Mouse (Mus musculus): Measurements from ENCODE around the gene Gucy2c. TPM values are rescaled to one million over a fixed set of nuclear protein-coding genes. Genes with fewer than 3 reads are reported as not detected.

Gene Gucy2c
- polyA plus RNA-seq, 1 experiment from 2014 or later: 0.14 TPM

- Histone ChIP-seq H3K36me3 (replicated peaks; ENCODE audit: control insufficient read depth, insufficient read depth, low read depth, low read length) (no peaks in the 10 kb centered on the region), H3K4me2 (ENCODE audit: low read depth, low read length) (no peak overlapping the region), H3K4me1 (ENCODE audit: control insufficient read depth, insufficient read depth, low read length) (no peaks in the 10 kb centered on the region), H3K27me3 (ENCODE audit: control insufficient read depth, insufficient read depth, low read length) (no peaks in the 10 kb centered on the region), H3K9me3 (replicated peaks; ENCODE audit: control insufficient read depth, low read length) (no peaks in the 10 kb centered on the region), H3K9ac (replicated peaks; ENCODE audit: low read length) (no peak overlapping the region), H3K27ac (replicated peaks; ENCODE audit: low read depth, low read length) (no peak overlapping the region), H3K4me3 (ENCODE audit: low read depth, low read length) (no peak overlapping the region)
- 83% methylated on average over 5 of the region's 5 CpGs for WGBS
- ATAC-seq (replicated peaks; ENCODE audit: insufficient number of reproducible peaks, low FRiP score, low TSS enrichment, low read depth) (no peak), DNase-seq (ENCODE audit: low spot score) (no peak)
Observed at GRCm38 (mm10) chr6:136745586-136745985, 36.0 kb downstream of the Gucy2c start.

GRCm38 (mm10) chr6:136743729-136744128 is 37.8 kb downstream of the Gucy2c start:
- ATAC-seq (replicated peaks; ENCODE audit: insufficient number of reproducible peaks, low FRiP score, low TSS enrichment, low read depth) (no peak), DNase-seq (ENCODE audit: low spot score) (no peak)
- no peaks in the 10 kb centered on the region for H3K36me3 ChIP-seq (replicated peaks; ENCODE audit: control insufficient read depth, insufficient read depth, low read depth, low read length)
- no peak overlapping the region for H3K4me2 ChIP-seq (ENCODE audit: low read depth, low read length)
- no peaks in the 10 kb centered on the region for H3K27me3 ChIP-seq (ENCODE audit: control insufficient read depth, insufficient read depth, low read length)
- H3K9ac ChIP-seq (replicated peaks; ENCODE audit: low read length): no peak overlapping the region
- no peaks in the 10 kb centered on the region for H3K9me3 ChIP-seq (replicated peaks; ENCODE audit: control insufficient read depth, low read length)
- 82% methylated on average over 7 of the region's 7 CpGs for WGBS
- no peak overlapping the region for H3K4me3 ChIP-seq (ENCODE audit: low read depth, low read length)
- H3K4me1 ChIP-seq (ENCODE audit: control insufficient read depth, insufficient read depth, low read length): no peaks in the 10 kb centered on the region
- H3K27ac ChIP-seq (replicated peaks; ENCODE audit: low read depth, low read length): no peak overlapping the region

DNA sequence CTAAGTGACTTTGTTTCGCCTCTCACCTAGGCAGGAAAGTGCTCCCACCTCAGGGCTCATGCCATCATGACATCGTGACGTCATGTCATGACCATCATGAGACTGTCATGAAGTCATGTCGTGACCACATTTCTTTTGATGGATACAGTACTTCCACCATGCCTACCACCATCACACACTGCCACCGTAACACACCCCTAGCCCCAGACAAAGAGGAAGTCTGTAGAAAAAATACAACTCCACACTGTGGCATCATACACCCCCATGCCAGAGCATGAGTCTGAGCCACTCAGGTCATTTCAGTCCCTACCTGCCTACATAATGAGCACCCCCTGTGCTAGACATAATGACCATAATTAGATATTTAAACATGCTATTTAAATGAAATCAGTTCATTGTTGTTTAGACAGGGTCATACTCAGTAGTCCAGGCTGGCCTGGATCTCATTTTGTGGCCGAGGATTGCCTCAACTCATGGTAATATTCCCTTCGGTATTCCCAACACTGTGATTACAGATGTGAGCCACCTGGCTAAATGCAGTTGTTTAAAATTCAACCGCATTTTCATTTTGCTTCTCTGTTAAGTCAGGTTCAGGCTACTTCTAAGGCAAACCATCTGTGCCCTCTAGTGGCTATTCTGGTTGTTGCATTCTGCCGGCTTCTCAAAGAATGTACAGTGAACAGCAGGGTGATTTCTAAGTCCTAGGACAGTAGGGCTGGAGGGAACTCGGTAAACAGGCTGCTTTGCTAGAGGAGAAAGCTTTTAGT is 39.0 kb downstream of the Gucy2c start:
- no peaks in the 10 kb centered on the region for H3K36me3 ChIP-seq (replicated peaks; ENCODE audit: control insufficient read depth, insufficient read depth, low read depth, low read length)
- H3K4me3 ChIP-seq (ENCODE audit: low read depth, low read length): no peak overlapping the region
- H3K9me3 ChIP-seq (replicated peaks; ENCODE audit: control insufficient read depth, low read length): no peaks in the 10 kb centered on the region
- no peak overlapping the region for H3K9ac ChIP-seq (replicated peaks; ENCODE audit: low read length)
- WGBS: 33% methylated on average over 10 of the region's 10 CpGs
- H3K27me3 ChIP-seq (ENCODE audit: control insufficient read depth, insufficient read depth, low read length): no peaks in the 10 kb centered on the region
- DNase-seq (ENCODE audit: low spot score) (peak; percentile 96), ATAC-seq (replicated peaks; ENCODE audit: insufficient number of reproducible peaks, low FRiP score, low TSS enrichment, low read depth) (peak; percentile 74)
- no peak overlapping the region for H3K27ac ChIP-seq (replicated peaks; ENCODE audit: low read depth, low read length)
- H3K4me1 ChIP-seq (ENCODE audit: control insufficient read depth, insufficient read depth, low read length): no peaks in the 10 kb centered on the region
- H3K4me2 ChIP-seq (ENCODE audit: low read depth, low read length): no peak overlapping the region

GRCm38 (mm10) chr6:136741281-136741680 is 40.3 kb downstream of the Gucy2c start:
- Histone ChIP-seq H3K27ac (replicated peaks; ENCODE audit: low read depth, low read length) (no peak overlapping the region), H3K27me3 (ENCODE audit: control insufficient read depth, insufficient read depth, low read length) (no peaks in the 10 kb centered on the region), H3K9me3 (replicated peaks; ENCODE audit: control insufficient read depth, low read length) (no peaks in the 10 kb centered on the region), H3K4me3 (ENCODE audit: low read depth, low read length) (no peak overlapping the region), H3K4me1 (ENCODE audit: control insufficient read depth, insufficient read depth, low read length) (no peaks in the 10 kb centered on the region), H3K4me2 (ENCODE audit: low read depth, low read length) (no peak overlapping the region), H3K36me3 (replicated peaks; ENCODE audit: control insufficient read depth, insufficient read depth, low read depth, low read length) (no peaks in the 10 kb centered on the region), H3K9ac (replicated peaks; ENCODE audit: low read length) (no peak overlapping the region)
- ATAC-seq (replicated peaks; ENCODE audit: insufficient number of reproducible peaks, low FRiP score, low TSS enrichment, low read depth) (no peak), DNase-seq (ENCODE audit: low spot score) (no peak)
- WGBS: 84% methylated on average over 10 of the region's 10 CpGs

DNA sequence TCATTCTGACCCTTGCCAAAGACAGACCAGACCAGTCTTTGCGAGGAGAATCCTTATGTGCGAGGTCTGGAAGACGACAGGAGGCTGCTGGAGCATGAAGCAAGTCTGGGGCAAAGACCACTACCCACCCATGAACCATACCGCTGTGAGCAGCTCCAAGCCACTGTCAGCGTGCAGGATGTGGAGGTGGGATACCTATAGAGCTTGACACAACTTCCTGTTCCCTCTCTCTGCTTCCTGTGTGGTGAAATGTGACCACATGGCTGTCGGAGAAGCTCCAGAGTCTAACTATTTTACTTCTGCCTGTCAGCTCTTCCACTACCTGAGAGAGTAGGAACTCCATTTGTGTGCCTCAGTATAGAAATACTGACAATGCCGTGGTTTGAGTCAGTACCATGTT is 45.8 kb downstream of the Gucy2c start:
- Histone ChIP-seq H3K27ac (replicated peaks; ENCODE audit: low read depth, low read length) (no peak overlapping the region), H3K4me1 (ENCODE audit: control insufficient read depth, insufficient read depth, low read length) (no peaks in the 10 kb centered on the region), H3K9me3 (replicated peaks; ENCODE audit: control insufficient read depth, low read length) (no peaks in the 10 kb centered on the region), H3K27me3 (ENCODE audit: control insufficient read depth, insufficient read depth, low read length) (no peaks in the 10 kb centered on the region), H3K36me3 (replicated peaks; ENCODE audit: control insufficient read depth, insufficient read depth, low read depth, low read length) (no peaks in the 10 kb centered on the region), H3K9ac (replicated peaks; ENCODE audit: low read length) (no peak overlapping the region), H3K4me2 (ENCODE audit: low read depth, low read length) (no peak overlapping the region), H3K4me3 (ENCODE audit: low read depth, low read length) (no peak overlapping the region)
- ATAC-seq (replicated peaks; ENCODE audit: insufficient number of reproducible peaks, low FRiP score, low TSS enrichment, low read depth) (no peak), DNase-seq (ENCODE audit: low spot score) (no peak)
- 82% methylated on average over 7 of the region's 7 CpGs for WGBS

- DNase-seq (ENCODE audit: low spot score): no peak
- Histone ChIP-seq H3K9me3 (replicated peaks; ENCODE audit: control insufficient read depth, low read length) (no peaks in the 10 kb centered on the region), H3K27ac (replicated peaks; ENCODE audit: low read depth, low read length) (no peak overlapping the region), H3K9ac (replicated peaks; ENCODE audit: low read length) (no peak overlapping the region), H3K27me3 (ENCODE audit: control insufficient read depth, insufficient read depth, low read length) (no peaks in the 10 kb centered on the region), H3K4me1 (ENCODE audit: control insufficient read depth, insufficient read depth, low read length) (no peaks in the 10 kb centered on the region), H3K36me3 (replicated peaks; ENCODE audit: control insufficient read depth, insufficient read depth, low read depth, low read length) (no peaks in the 10 kb centered on the region), H3K4me3 (ENCODE audit: low read depth, low read length) (no peak overlapping the region), H3K4me2 (ENCODE audit: low read depth, low read length) (no peak overlapping the region)
- ATAC-seq (replicated peaks; ENCODE audit: insufficient number of reproducible peaks, low FRiP score, low TSS enrichment, low read depth): no peak
- WGBS: 91% methylated on average over 14 of the region's 14 CpGs
Observed at GRCm38 (mm10) chr6:136728144-136728543, 53.4 kb downstream of the Gucy2c start.

- no peak for ATAC-seq (replicated peaks; ENCODE audit: insufficient number of reproducible peaks, low FRiP score, low TSS enrichment, low read depth)
- DNase-seq (ENCODE audit: low spot score): no peak
Observed at GRCm38 (mm10) chr6:136723171-136723570, 58.4 kb downstream of the Gucy2c start.

GRCm38 (mm10) chr6:136722565-136722964 is 59.0 kb downstream of the Gucy2c start:
- no peaks in the 10 kb centered on the region for H3K27me3 ChIP-seq (ENCODE audit: control insufficient read depth, insufficient read depth, low read length)
- no peaks in the 10 kb centered on the region for H3K36me3 ChIP-seq (replicated peaks; ENCODE audit: control insufficient read depth, insufficient read depth, low read depth, low read length)
- no peak overlapping the region for H3K27ac ChIP-seq (replicated peaks; ENCODE audit: low read depth, low read length)
- WGBS: 73% methylated on average over 7 of the region's 7 CpGs
- H3K4me3 ChIP-seq (ENCODE audit: low read depth, low read length): no peak overlapping the region
- DNase-seq (ENCODE audit: low spot score): no peak
- no peak overlapping the region for H3K9ac ChIP-seq (replicated peaks; ENCODE audit: low read length)
- H3K9me3 ChIP-seq (replicated peaks; ENCODE audit: control insufficient read depth, low read length): no peaks in the 10 kb centered on the region
- no peaks in the 10 kb centered on the region for H3K4me1 ChIP-seq (ENCODE audit: control insufficient read depth, insufficient read depth, low read length)
- ATAC-seq (replicated peaks; ENCODE audit: insufficient number of reproducible peaks, low FRiP score, low TSS enrichment, low read depth): no peak
- H3K4me2 ChIP-seq (ENCODE audit: low read depth, low read length): no peak overlapping the region

More at GRCm38 (mm10) chr6:136723171-136723570, 58.4 kb downstream of the Gucy2c start:
- no peak overlapping the region for H3K9ac ChIP-seq (replicated peaks; ENCODE audit: low read length)
- H3K4me3 ChIP-seq (ENCODE audit: low read depth, low read length): no peak overlapping the region
- no peak overlapping the region for H3K4me2 ChIP-seq (ENCODE audit: low read depth, low read length)
- H3K4me1 ChIP-seq (ENCODE audit: control insufficient read depth, insufficient read depth, low read length): no peaks in the 10 kb centered on the region
- no peaks in the 10 kb centered on the region for H3K9me3 ChIP-seq (replicated peaks; ENCODE audit: control insufficient read depth, low read length)
- no peaks in the 10 kb centered on the region for H3K36me3 ChIP-seq (replicated peaks; ENCODE audit: control insufficient read depth, insufficient read depth, low read depth, low read length)
- 76% methylated on average over 3 of the region's 3 CpGs for WGBS
- H3K27me3 ChIP-seq (ENCODE audit: control insufficient read depth, insufficient read depth, low read length): no peaks in the 10 kb centered on the region
- H3K27ac ChIP-seq (replicated peaks; ENCODE audit: low read depth, low read length): no peak overlapping the region

Data from embryonic facial prominence, embryonic 11.5 days (tissue).